Mouse (Mus musculus) R1 (cell line): Measurements from ENCODE around the gene Ncoa5.

Experiments used
- DNase-seq: peaks from one replicate; pipeline ENCODE4 v3.0.0-alpha.2; 2018; ENCODE audit warnings: low read depth, low spot score

The Ncoa5 gene

DNA sequence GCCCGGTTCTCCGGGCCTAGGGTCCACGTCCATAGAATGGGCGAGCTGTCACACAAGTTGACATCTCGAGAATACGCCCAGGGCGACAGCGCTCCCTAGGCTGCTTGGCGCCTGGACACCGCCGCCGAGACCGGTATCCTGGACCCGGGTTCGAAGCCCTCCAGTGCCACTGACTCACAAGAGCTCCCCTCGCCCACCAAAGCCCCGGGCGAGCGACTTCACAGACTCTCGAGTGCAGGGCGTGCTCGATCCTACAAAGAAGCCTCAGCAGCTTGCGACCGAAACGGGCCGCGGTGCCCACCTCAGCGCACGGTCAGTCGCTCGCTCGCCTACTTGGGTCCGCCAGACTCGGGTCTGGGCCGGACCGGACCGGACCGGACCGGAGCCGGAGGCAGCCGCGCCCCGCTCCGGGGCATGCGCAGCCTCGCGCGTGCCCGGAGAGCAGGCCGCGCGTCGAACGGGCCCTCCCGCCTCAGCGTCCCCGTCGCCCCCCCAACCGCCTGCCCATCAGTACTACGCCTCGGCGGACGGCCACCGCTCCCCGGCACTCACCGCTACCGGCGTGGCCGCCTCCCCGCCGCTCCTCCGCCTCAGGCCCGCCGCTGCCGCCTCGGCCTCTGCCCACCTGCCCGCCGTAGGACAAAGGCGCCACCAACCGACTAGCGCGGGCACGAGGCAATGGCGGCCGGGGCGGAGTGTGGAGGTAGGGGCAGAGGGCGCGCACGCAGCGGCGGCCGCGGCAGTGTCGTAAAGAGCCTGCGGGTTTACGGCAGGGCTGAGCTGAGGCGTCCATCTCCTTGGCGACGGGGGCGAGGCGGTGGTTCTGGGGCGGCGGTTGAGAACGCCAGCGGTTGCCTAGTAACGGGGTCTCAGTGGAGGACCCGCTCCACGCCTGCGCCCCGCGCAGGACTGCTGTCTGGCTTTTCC is at the start of gene Ncoa5:
Gene Ncoa5, minus strand, starts transcription at position 737 of the 927 bp plus-strand sequence.
- DNase-seq, result peak; percentile 99

DNA sequence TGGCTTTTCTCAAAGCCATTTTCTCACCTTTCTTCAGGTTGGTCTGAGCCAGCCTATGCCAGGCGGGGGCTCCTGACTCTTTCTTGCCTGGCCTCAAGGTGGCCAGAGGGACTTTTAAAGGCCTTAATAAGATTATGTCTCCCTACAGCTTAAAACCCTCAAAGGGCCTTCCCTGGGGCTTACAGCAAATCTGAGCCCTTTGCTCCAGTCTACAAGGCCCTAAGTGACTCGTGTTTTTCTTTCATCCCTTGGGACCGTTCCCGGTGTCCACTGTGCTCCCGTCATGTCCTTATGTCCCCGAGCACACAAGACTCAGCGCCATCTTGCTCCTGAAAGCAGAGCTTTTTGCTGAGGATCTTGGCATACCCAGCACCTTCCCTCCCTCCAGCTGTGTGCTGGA is 46.6 kb upstream of the Ncoa5 start:
- DNase-seq, result no peak

DNA sequence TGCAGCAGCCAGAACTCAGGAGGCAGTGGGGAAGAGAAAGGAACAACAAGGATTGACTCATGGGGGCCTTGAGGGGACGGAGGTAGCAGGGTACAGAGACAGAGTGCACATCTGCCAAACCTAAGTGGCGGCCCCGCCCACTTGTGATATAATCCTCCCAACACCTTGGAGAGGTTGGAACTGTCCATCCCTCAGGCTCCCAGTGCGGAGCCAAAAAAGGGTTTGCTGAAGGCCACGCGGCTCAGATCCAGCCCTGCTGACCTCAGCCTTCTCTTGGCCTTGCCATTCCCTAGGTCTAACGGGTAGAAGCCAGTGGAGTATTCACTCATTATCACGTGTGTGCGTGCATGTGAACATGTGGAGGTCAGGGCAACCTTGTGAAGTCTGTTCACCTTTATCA is 46.0 kb upstream of the Ncoa5 start:
- DNase-seq, result peak; percentile 21

DNA sequence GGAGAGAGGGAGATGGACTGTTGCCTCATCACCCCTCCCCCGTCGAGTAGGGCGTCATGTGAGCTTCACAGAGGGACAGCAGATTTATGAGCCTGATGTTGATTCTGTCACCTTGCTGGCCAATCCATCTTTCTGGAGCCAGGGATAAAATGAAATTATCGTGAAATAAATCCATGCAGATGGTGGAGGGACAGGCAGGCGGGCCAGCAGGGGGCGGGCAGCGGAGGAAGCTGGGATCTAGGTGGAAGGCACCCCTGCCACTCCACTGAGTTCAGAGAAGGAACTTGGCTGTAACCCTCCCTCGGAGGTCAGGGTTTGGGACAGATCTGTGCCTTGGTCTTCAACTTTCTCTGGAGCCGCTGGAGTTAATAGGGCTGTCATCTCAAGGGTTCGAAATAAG is 43.9 kb upstream of the Ncoa5 start:
- DNase-seq, result no peak

DNA sequence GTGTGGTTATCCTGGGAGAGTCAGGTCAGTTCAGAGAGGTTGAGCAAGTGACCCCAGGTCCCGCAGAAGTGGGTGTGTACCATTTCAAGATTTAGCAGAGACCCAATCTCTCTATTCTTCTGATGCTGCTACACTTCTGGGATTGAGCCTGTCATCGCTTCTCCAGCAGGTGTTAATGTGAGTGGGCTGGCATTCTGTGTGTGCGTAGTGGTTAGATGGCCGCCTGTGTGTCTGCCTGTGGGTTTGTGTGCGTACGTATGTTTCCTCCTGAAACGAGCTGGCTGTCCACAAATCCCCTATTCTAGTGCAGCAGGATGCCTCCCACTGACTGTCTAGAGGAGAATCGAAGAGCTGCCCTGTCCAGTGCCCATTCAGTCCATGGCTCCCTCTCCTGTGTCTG is 43.4 kb upstream of the Ncoa5 start:
- no peak for DNase-seq

DNA sequence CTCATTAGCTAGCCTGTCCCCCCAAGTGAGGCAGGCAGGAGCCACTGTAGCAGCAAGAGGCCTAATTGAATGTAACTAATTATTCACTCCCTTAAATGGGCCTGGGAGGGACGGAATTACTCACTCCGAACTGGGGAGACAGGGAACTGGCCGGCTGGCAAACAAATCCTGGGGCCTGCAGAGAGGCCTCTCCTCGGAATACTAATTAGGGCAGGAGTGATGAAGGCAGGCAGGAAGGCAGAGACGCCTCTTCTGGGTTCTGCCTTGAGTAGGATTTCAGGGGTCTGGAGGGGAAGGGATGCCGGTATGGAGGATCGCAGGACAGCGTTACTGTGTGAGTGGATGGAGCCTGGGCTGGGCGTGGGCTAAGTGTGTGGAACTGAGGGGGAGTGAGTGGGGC is 42.4 kb upstream of the Ncoa5 start:
- no peak for DNase-seq

DNA sequence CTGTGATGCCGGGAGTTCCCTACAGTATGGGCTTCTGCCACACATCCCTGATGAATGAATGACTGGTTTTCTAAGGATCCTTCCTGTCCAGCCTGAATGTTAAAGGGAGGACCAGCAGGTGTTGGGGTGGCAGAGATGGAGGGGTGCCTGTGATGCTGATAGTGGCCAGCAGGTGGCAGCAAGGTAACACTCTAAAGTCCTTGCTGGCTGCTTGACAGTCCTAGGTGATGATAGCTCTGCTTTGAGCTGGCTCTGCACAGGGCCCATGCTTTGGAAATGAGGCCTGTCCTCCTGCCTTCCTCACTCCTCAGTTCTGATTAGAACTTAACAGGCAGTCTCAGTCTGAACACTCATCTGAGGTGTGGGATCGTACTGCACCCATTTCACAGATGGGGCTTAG is 40.3 kb upstream of the Ncoa5 start:
- peak; percentile 71 for DNase-seq

DNA sequence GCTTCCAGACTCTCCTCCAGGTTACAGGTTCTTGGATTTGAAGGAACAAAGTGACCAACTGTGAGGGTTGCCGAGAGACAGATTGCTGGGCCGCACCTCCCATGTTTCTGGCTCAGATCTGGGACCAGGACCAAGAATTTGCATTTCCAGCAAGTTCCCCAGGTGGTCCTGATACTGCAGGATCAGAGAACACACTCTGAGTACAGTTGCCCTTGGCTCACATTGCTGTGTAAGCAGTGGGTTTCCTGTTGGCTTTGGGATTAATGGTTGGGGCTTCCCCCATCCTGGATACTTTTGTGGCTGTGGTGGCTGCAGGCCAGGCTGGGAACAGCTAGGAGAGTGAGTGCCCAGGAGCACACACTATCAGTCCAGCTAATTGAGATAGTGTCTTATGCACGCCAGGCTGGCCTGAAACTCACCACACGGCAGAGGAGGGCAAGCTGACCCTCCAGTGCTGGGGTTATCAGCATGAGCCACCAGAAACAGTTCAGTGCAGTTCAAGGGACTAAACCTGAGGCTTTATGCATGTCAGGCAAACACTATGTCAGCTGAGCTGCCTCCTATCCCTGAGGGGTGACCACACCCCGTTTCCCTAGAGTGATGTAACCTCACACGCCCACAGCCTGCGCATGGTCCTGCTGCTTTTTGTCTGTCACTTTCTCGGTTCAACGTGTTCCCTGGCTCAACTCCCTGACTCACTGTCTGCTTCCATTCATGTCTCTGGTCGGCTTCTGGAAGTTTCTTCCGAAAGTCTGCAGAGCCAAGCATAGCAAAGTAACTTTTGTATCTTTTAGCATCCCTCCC is 39.6 kb upstream of the Ncoa5 start:
- DNase-seq, result no peak

DNA sequence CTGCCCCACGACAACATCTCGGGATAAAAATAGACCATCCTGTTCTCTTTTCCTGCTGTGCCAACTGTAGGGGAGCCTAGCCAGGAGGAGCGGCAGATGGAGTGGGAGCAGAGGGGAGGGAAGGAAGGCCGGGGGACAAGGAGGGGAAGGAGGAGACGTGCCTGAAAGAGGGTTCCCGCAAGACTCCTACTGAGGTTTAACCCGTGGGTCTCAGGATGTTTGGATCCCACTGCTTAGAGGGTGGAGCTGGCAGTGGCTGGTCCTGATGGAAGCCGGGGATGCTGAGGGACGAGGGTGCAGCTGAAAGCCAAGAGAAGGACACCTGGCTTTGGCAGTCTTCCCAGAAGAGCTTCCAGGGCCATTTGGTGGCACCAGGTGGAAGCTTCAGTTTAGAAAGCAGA is 38.7 kb upstream of the Ncoa5 start:
- DNase-seq, result no peak

DNA sequence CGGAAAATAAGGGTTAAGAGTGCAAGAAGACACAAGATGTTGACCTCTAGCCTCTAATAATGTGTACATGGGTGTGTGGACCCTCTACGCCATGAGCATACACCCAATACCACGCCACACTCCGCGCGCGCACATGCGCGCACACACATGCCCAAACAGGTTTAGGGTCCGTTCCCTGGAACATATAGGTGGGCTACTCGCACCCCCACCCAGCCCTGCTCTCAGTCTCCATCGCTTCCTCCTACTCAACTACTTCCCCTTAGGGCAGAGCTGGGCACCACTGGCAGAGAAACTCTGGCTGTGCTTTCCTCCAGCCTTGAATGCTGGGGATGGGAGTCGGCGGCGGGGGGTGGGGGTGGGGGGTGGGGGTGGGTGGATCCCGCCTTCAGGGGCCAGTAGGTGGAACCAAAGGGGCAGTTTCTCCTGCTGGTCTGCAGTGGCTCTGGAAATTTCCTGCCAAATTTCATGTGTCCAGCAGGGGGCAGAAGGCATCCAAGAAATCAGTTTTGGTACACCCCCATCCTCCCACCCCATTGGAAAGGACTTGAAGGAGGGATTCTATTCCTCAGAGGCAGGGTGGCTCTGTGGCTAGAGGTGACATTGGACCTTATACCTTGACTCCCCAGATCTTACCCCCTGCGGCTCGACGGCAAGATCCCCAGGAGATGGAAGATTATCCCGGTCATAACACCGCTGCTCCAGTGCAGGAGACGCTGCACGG is 35.6 kb upstream of the Ncoa5 start:
- DNase-seq, result peak; percentile 80

DNA sequence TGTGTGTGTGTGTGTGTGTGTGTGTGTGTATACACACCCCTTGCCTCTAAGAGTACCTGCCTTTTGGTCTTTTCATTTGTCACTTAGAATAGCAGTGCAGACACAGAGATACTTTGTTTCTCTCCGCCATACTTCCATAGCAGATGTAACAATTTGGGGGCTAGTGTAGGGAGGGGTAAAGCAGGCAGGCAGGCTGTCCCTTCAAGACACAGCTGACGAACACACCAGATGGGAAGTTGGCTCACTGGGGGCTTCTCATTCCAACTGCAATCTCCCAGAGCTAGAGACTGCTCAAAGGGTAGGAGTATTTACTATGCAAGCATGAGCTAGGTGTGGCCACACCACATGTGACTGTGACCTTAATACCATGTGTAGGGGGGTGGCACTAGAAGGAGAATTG is 34.1 kb upstream of the Ncoa5 start:
- no peak for DNase-seq

DNA sequence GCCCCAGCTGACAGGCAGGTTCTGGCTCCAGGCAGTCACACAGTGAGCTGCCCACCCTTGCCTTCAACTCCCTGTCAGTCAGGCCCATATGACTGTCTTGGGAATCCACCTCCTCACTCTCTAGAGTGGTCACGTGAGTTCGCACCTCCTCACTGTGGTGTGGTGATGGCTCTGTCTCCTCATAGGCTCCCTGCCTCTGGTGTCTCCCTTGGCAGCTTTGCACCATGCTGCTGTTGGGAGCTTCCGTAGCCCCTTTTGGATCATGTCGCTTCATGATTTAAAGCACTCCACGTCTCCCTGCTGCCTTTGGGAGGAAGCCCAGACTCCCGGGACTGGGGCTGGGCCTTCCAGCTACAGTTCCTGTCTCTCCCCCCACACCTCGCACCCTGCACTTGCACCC is 29.8 kb upstream of the Ncoa5 start:
- DNase-seq, result no peak

DNA sequence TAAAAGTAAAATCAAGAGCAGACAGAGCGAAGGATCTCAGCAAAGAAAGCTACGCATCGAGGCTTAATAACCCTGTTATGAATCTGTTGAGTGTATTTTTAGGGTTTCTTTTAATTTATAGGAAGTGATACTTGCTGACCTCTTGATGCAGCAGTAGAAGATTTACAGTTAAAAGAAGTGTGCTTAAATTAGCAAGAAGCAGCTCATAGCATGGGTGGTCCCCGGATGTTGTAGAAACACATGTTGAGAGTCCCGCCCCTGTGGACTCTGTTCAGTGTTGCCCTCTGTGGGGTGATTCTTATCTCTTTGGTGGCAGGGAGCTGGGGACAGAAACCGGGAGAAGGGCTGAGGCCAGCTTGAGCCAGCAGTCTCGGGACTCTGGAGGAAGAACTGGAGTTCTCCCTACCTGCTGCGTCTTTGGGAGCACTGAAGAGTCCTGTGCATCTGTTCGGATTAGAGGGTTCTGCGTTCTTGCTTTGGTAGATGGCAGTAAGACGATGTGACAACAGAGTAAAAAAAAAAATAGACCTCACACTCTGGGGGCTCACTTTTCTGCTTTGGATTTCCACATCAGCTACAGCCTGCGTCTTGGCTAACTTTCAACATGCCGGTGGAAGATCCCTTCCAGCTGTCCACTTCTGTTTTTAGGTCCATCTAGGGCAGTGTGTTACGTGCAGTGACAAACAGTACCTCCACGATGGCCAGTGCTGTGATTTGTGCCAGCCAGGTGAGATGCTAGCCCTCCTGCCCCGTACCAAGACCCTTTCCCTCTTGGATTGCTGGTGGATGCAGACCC is 27.2 kb upstream of the Ncoa5 start:
- no peak for DNase-seq

DNA sequence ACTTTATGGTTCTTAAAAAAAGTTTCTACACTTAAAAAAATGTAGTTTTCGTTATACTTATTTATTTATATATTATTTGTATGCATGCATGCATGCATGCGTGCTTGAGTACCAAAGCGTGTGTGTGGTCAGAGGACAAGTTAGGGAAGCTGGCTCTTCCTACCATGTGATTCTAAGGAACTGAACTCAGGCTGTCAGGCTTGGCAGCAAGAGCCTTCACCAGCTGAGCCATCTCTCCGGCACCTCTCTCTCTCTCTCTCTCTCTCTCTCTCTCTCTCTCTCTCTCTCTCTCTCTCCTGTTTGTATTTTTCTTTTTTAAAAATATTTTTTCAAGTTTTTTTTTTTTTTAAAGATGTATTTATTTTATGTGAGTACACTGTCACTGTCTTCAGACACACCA is 25.3 kb upstream of the Ncoa5 start:
- DNase-seq, result no peak

DNA sequence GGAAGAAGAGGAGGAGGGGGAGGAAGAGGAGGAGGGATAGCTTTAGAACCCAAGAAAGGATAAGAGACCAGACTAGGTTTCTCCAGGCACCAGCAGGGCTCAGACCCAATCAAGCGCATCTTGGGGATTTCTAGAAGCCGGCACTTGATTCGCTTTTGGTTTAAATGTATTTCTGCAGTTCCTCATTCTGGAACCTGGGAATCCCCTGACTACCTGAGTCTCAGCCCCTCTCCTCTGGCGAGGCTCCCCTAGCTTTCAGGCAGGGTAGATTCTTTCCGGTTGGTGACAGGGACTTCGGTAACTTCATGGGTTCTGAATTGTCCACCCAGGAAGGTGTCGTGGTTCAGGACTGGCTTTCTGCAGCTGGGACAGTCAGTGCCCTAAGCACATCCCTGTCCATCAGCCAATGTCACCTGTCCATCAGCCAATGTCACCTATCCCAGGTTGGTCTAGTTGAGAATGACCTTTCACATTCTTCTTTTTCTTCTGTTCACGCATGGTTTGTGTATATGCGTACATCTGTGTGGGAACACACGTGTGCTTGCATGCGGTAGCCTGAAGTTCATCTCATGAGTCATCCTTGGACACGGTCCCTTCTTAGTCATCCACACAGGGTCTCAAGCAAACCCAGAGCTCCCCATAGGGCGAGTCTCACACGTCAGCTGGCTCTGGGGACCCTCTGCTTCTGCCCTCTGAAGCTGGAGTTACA is 21.9 kb upstream of the Ncoa5 start:
- DNase-seq, result no peak

DNA sequence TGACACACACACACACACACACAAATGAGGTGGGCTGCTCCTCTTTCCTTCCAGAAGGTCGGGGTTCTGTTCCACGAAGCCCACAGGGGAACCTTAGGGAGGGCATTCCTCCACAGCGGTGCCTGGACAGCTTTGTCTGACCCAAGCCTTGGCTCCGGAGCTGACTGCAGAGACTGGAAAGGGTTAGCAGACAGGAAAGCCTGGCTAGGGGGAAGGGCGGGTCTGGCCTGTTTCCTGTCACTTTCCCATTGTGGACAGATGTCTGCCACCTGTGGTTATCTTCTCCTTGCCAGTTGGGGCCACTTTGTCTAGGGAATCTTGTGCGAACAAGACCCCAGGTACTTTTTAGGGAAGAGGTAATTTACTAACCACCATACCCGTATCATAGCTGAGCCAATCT is 21.2 kb upstream of the Ncoa5 start:
- DNase-seq, result no peak

DNA sequence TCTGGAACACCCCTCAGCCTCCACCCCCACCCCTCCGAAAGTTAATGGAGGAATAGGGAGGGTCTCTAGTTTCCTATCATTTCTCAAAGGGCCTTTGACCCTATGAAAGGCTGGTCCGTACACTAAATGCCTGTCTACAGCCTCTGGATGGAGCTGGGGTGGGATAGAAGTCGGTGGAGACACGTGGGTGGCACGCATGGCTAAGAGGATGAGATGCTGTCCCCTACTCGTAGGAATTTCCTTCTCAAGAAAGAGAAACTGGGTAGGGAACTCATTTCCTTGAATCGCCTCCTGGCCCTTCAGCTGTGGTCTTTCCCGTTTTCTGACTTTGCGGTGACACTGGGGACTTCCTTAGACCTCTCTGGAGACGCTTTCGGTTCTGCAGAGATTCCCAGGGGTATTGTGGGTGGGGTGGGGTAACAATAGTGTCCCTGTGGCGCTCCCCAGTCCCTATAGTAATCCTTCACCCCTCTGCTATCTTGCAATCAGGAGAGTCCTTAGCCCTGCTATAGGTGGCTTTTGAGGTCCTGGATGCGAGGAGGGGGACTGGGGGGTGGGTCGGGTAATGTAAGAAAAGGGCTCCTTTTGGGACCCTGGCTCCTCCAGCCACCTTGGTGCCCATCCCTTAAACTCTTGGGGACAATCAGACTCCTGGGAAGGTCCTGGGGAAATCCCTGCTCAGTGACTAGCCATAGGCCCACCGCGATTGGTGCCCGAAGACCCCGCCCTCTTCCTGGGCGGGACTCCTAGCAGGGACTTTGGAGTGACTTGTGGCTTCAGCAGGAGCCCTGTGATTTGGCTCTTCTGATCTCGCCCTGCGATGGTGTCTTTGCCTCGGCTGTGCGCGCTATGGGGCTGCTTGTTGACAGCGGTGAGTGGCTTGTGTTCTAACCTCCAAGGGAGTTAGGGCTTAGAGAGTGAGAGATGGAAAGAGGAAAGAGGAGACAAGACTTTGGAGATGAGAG is 20.5 kb upstream of the Ncoa5 start, which contains the start of gene Cd40:
Gene Cd40, plus strand, starts transcription at position 740 of the 965 bp plus-strand sequence.
- DNase-seq, result peak; percentile 83

DNA sequence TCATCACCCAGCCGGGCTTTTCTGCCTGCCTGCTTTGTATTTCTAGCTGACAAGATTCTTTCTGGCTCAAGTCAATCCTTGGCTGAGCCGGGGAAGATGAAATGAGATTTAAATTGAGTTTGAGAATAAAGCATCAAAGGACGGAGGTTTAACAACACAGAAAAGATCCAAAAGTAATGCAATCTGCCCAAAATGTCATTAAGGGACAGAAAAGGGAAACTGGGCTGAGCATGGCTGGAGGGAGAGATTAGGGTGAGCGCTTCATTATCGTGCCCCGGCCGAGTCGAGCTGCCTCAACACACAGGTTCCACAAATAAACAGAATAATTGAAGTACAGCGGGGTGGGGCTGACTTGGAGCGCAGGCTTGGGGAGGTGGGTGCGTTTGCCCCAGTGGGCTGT is 16.9 kb upstream of the Ncoa5 start:
- no peak for DNase-seq

DNA sequence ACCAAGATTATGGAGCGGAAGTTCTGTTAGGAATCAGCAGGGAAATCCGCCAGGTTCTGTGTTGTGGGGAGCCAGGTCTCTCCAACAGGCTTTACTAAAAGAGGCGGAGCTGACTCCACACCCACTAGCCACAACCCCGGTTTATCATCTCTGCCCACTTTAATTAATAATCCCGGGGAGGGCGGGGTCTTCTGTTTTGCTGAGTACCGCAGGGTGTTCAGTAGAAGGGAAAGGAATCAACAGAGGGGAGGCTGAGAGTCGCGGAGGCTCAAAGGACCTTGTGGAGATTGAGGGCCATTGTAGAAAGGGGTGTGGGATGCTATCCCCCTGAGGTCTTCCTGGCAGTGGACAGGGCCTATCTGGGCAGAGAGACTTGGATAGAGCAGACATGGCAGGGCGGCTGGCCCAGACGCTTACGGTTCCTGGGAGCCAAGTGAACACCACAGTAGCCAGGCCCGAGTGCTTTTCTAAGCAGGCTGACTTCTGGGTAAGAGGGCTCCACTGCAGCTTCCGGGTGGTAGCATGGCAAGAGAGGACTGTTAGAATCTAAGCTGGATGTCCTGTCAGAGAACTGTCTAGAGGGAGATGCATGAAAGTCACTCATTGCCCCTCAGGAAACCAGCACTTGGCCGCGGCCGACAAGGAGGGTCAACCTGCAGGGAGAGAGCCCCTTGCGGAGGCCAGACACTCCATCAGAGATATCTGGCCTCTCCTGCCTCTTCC is 16.3 kb upstream of the Ncoa5 start:
- no peak for DNase-seq
